Mouse (Mus musculus) testis, adult 2 months (tissue): ENCODE results near the gene AW822073.

Source experiments
- CTCF ChIP-seq: fragments of 200-500 bp; IDR thresholded peaks from 2 replicates; pipeline ENCODE4 v1.5.1; 2012; ENCODE audit warnings: low read depth, mild to moderate bottlenecking, inconsistent platforms, low read length, moderate library complexity; ENCODE audit not compliant: control insufficient read depth, insufficient read depth, insufficient replicate concordance
- POLR2A ChIP-seq: fragments of 200-500 bp; IDR thresholded peaks from 2 replicates; pipeline ENCODE4 v1.6.1; 2012; ENCODE audit warnings: low read depth, mild to moderate bottlenecking, inconsistent platforms, low read length, moderate library complexity; ENCODE audit not compliant: control insufficient read depth

DNA sequence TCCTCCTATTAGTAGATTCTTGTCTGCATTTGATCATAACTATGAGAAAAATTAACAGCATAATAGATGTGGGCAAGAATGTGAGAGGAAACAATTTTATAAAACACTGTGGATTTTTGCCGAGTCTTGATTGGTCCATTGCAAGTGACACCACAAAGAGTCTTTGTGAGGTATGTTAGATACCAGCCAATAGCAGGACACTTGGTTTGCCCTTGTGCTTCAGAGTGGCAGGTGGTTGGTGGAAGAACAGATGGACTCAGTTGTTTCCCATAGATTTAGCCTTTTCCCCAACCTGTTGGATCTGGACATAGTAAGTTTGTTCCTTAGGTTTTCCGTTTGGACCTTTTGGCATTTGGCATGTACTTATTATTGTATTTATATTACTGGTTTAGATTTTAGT is 13.5 kb downstream of the AW822073 start:
- TF ChIP-seq POLR2A: no peak
- TF ChIP-seq CTCF: no peak
